ENCODE assay signal across 26 mouse cellular contexts in the genomic region with DNA sequence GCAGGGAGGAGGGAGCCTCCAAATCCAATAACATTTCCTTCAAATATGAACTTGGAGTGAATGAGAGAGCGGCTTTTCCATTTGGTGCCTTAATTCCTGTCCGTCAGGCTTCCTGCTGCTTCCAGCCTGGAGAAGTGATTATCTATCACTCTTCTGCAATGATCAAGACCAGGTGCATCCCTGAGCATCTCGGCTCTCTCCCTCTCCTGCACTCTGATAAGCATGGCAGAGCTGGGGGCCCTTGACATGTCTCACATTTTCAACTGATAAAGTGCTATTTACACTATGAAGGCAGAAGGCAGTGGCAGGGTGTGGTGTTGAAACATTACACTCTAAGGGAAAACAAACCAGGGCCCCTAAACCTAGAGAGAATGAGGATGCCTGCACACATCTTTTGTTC.
DNase-seq lines count a peak whose midpoint lies in the region; ATAC-seq and TF ChIP-seq lines count a peak whose summit lies in the region.
"Had no signal": no experiment of that assay in that cellular context is flagged by ENCODE, and none has a peak within 500 bp of the region (broad histone marks: within the 10 kb centered on the region; RNA-seq: fewer than 3 reads in every experiment).

No protein-coding gene starts in this region.

- H3K4me2 ChIP-seq in heart, embryonic 11.5 days = peak overlapping the region; percentile 24; the same call in 1 of the 2 replicates
- no peak overlapping the region for H3K4me2 ChIP-seq in hindbrain, embryonic 16.5 days (ENCODE audit: low read length)
- H3K4me2 ChIP-seq in hindbrain, embryonic 12.5 days (replicated peaks) = no peak overlapping the region
- no peak overlapping the region for H3K4me2 ChIP-seq in neural tube, embryonic 15.5 days
- H3K4me2 ChIP-seq: embryonic facial prominence, embryonic 13.5 days; kidney, embryonic 15.5 days; limb, embryonic 12.5 days; liver, embryonic 11.5 days had no signal

- H3K4me3 ChIP-seq in cerebellum, adult 2 months (replicated peaks; ENCODE audit: insufficient read depth, low read depth, low read length) = no peak overlapping the region
- no peak overlapping the region for H3K4me3 ChIP-seq in heart, embryonic 11.5 days (ENCODE audit: low read depth, low read length)
- H3K4me3 ChIP-seq in heart, embryonic 10.5 days = no peak overlapping the region
- H3K4me3 ChIP-seq in hindbrain, embryonic 16.5 days (ENCODE audit: low read length) = no peak overlapping the region
- no peak overlapping the region for H3K4me3 ChIP-seq in hindbrain, embryonic 12.5 days
- no peak overlapping the region for H3K4me3 ChIP-seq in neural tube, embryonic 15.5 days (replicated peaks)
- H3K4me3 ChIP-seq: embryonic facial prominence, embryonic 13.5 days; erythroblast, embryonic 14.5 days; kidney, embryonic 15.5 days; limb, embryonic 12.5 days; myocyte had no signal

- no peaks in the 10 kb centered on the region for H3K27me3 ChIP-seq in cerebellum, adult 2 months (ENCODE audit: control insufficient read depth, insufficient read depth, low read length)
- H3K27me3 ChIP-seq in heart, embryonic 11.5 days (ENCODE audit: control insufficient read depth, insufficient read depth, low read length) = no peaks in the 10 kb centered on the region
- no peaks in the 10 kb centered on the region for H3K27me3 ChIP-seq in heart, embryonic 10.5 days (ENCODE audit: insufficient read depth, poor library complexity, severe bottlenecking)
- H3K27me3 ChIP-seq in hindbrain, embryonic 16.5 days (replicated peaks; ENCODE audit: control insufficient read depth, insufficient read depth, low read length) = no peaks in the 10 kb centered on the region
- H3K27me3 ChIP-seq in hindbrain, embryonic 12.5 days = no peaks in the 10 kb centered on the region
- no peaks in the 10 kb centered on the region for H3K27me3 ChIP-seq in neural tube, embryonic 15.5 days (replicated peaks)
- H3K27me3 ChIP-seq: embryonic facial prominence, embryonic 13.5 days; kidney, embryonic 15.5 days; limb, embryonic 12.5 days had no signal

- peak overlapping the region; percentile 50; the same call in 1 of the 2 replicates for H3K27ac ChIP-seq in cerebellum, adult 2 months (ENCODE audit: insufficient read depth, low read length)
- H3K27ac ChIP-seq in heart, embryonic 11.5 days (ENCODE audit: low read depth, low read length) = no peak overlapping the region
- no peak overlapping the region for H3K27ac ChIP-seq in heart, embryonic 10.5 days
- peak overlapping the region; percentile 35; the same call in 1 of the 2 replicates for H3K27ac ChIP-seq in hindbrain, embryonic 16.5 days (ENCODE audit: low read depth, low read length)
- no peak overlapping the region; the same call in 1 of the 2 replicates for H3K27ac ChIP-seq in hindbrain, embryonic 12.5 days
- 0 out of 2 replicates have a peak overlapping the region, but pooled peaks have one; percentile 3 for H3K27ac ChIP-seq in neural tube, embryonic 15.5 days (replicated peaks)
- H3K27ac ChIP-seq: embryonic facial prominence, embryonic 13.5 days; kidney, embryonic 15.5 days; limb, embryonic 12.5 days; macrophage had no signal

- H3K9ac ChIP-seq in heart, embryonic 11.5 days (ENCODE audit: low read depth, low read length) = no peak overlapping the region
- no peak overlapping the region for H3K9ac ChIP-seq in hindbrain, embryonic 16.5 days (ENCODE audit: low read depth, low read length)
- no peak overlapping the region for H3K9ac ChIP-seq in hindbrain, embryonic 12.5 days
- H3K9ac ChIP-seq in neural tube, embryonic 15.5 days (replicated peaks) = no peak overlapping the region
- H3K9ac ChIP-seq: embryonic facial prominence, embryonic 13.5 days; kidney, embryonic 15.5 days; limb, embryonic 12.5 days; liver, postnatal 0 days had no signal

- WGBS in cerebellum, adult 2 months = 39% methylated on average over 3 of the region's 3 CpGs
- WGBS in heart, embryonic 11.5 days (ENCODE audit: insufficient replicate concordance) = 17% methylated on average over 3 of the region's 3 CpGs
- 16% methylated on average over 3 of the region's 3 CpGs for WGBS in heart, embryonic 10.5 days
- WGBS in hindbrain, embryonic 16.5 days = 40% methylated on average over 3 of the region's 3 CpGs
- 39% methylated on average over 3 of the region's 3 CpGs for WGBS in hindbrain, embryonic 12.5 days
- 49% methylated on average over 3 of the region's 3 CpGs for WGBS in neural tube, embryonic 15.5 days

- no peaks in the 10 kb centered on the region for H3K9me3 ChIP-seq in heart, embryonic 11.5 days (replicated peaks; ENCODE audit: control insufficient read depth, low read length)
- no peaks in the 10 kb centered on the region for H3K9me3 ChIP-seq in heart, embryonic 10.5 days
- H3K9me3 ChIP-seq in hindbrain, embryonic 16.5 days (ENCODE audit: control insufficient read depth, low read length) = no peaks in the 10 kb centered on the region
- H3K9me3 ChIP-seq in hindbrain, embryonic 12.5 days (replicated peaks) = no peaks in the 10 kb centered on the region
- no peaks in the 10 kb centered on the region for H3K9me3 ChIP-seq in neural tube, embryonic 15.5 days (replicated peaks)
- H3K9me3 ChIP-seq: embryonic facial prominence, embryonic 13.5 days; kidney, embryonic 15.5 days; limb, embryonic 12.5 days had no signal

- no peak for DNase-seq in cerebellum, adult 2 months
- no peak for DNase-seq in heart, embryonic 10.5 days (ENCODE audit: low spot score)
- no peak for DNase-seq in kidney, postnatal 14 days
- DNase-seq: adrenal gland, adult 8-10 months; cerebellum, adult 9-10 months; gastrocnemius, postnatal 14 days; heart, adult 18-20 months; kidney, adult 11 months; kidney, postnatal 4 days; liver, postnatal 0 days; thymus, adult 18-20 months had no signal

- no peak for ATAC-seq in cerebellum, adult (ENCODE audit: insufficient number of reproducible peaks, low FRiP score, low TSS enrichment)
- no peak for ATAC-seq in heart, embryonic 11.5 days (replicated peaks; ENCODE audit: insufficient number of reproducible peaks, low FRiP score, low TSS enrichment)
- ATAC-seq in hindbrain, embryonic 16.5 days = no peak
- no peak for ATAC-seq in hindbrain, embryonic 12.5 days (ENCODE audit: low FRiP score)
- ATAC-seq in neural tube, embryonic 15.5 days (ENCODE audit: low FRiP score) = no peak
- ATAC-seq: activated CD4-positive, CD25-positive, alpha-beta regulatory T cell, adult 4 months; forebrain, embryonic 16.5 days; liver, postnatal 0 days; lung, postnatal 0 days had no signal

- H3K4me1 ChIP-seq in cerebellum, adult 2 months (ENCODE audit: control insufficient read depth, insufficient read depth, low read length) = peaks cover 36% of the 10 kb centered on the region
- peaks cover 27% of the 10 kb centered on the region for H3K4me1 ChIP-seq in heart, embryonic 11.5 days (ENCODE audit: control insufficient read depth, insufficient read depth, low read length)
- peaks cover 38% of the 10 kb centered on the region for H3K4me1 ChIP-seq in heart, embryonic 10.5 days
- peaks cover 16% of the 10 kb centered on the region for H3K4me1 ChIP-seq in hindbrain, embryonic 16.5 days (ENCODE audit: control insufficient read depth, insufficient read depth, low read depth, low read length)
- H3K4me1 ChIP-seq in hindbrain, embryonic 12.5 days = peaks cover 12% of the 10 kb centered on the region
- peaks cover 20% of the 10 kb centered on the region for H3K4me1 ChIP-seq in neural tube, embryonic 15.5 days
- H3K4me1 ChIP-seq: embryonic facial prominence, embryonic 13.5 days; kidney, embryonic 15.5 days; limb, embryonic 12.5 days had no signal

- no peak for TF ChIP-seq CTCF in cerebellum, adult 2 months (IDR thresholded peaks at IDR 0.05; ENCODE audit: borderline replicate concordance, insufficient read depth, low read depth, low read length)

- no peak for TF ChIP-seq POLR2A in cerebellum, adult 2 months (IDR thresholded peaks at IDR 0.05; ENCODE audit: borderline replicate concordance, insufficient read depth, low read length)

- H3K36me3 ChIP-seq in heart, embryonic 11.5 days (ENCODE audit: control insufficient read depth, insufficient read depth, low read length) = no peaks in the 10 kb centered on the region
- no peaks in the 10 kb centered on the region for H3K36me3 ChIP-seq in heart, embryonic 10.5 days
- H3K36me3 ChIP-seq in hindbrain, embryonic 16.5 days (ENCODE audit: control insufficient read depth, insufficient read depth, low read length) = no peaks in the 10 kb centered on the region
- H3K36me3 ChIP-seq in hindbrain, embryonic 12.5 days = no peaks in the 10 kb centered on the region
- no peaks in the 10 kb centered on the region for H3K36me3 ChIP-seq in neural tube, embryonic 15.5 days
- H3K36me3 ChIP-seq: embryonic facial prominence, embryonic 13.5 days; kidney, embryonic 15.5 days; limb, embryonic 12.5 days had no signal

Comparison
In these comparisons a context has a peak if more than half of its experiments do, and no peak if none do; other contexts are left out.
1. H3K27ac ChIP-seq: peak in cerebellum, adult 2 months (single experiment), hindbrain, embryonic 16.5 days (single experiment) and neural tube, embryonic 15.5 days (single experiment); none in heart, embryonic 11.5 days (single experiment), heart, embryonic 10.5 days (single experiment) and hindbrain, embryonic 12.5 days (single experiment).